Mouse (Mus musculus): ENCODE results near the gene Krtap16-3. TPM values are rescaled to one million over a fixed set of nuclear protein-coding genes. Genes with fewer than 3 reads are reported as not detected.

The Krtap16-3 gene
- not detected for total RNA-seq (2023)

DNA sequence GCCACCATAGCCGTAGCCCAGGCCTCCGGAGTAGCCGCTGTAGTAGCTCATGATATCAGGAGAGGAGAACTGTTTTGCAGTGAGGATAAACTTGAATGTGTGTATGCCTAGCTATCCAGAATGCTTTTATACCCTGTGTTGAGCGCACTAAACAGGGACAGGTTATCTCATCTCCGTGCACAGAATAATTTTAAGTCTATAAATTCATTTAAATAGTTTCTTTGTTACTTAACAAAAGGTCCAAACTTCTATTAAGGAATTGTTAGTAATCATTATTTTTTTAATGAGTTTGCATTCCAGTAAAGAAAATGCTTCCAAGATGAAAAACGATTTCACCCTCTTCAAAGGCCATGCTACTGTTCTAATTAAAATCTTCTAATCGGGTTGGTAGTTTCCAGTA lies at the start of gene Krtap16-3:
Gene Krtap16-3, minus strand, starts transcription at position 101 of the 400 bp plus-strand sequence.

DNA sequence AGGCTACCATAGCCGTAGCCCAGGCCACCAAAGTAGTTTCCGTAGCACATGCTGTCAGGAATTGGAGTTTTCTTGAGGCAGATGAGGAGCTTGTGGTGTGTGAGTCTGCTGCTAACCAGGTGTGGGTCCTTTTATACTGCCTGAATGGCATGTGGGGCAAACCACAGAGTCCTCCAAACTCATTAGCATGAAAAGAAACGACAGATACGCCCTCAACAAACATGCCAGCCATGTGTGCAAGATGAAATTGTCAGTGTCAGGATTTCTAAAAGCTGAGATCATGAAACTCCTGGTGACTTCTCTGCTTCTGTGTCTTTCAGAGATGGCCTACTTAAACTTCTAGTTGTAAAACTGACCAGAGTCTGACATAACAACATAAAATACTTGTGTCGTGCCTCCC lies 48.0 kb upstream of the Krtap16-3 start, which contains the start of gene Krtap22-2:
Gene Krtap22-2, minus strand, starts transcription at position 101 of the 400 bp plus-strand sequence.

DNA sequence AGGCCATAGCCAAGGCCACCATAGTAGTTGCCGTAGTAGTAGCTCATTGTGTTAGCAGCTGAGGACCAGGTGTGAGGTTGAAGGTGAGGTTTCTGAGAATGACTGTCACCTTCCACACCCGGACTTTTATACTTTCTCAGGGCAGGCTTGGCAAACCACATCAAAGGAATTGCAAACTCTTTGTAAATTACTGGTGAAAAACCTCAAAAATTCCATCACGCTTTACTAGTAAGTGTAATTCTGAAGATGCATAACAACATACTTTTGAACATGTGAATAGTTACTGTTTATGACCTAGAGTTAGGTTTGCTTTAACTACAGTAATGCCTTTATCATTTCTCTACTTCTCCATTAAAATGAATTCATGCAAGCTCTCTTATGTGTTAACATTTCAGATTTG lies 30.5 kb downstream of the Krtap16-3 start, which contains the start of gene Krtap19-9b:
Gene Krtap19-9b, minus strand, starts transcription at position 101 of the 400 bp plus-strand sequence.

Other genes starting within 250 kb of the Krtap16-3 start
- not detected for gene Krtap13-1, start 234.0 kb downstream of the Krtap16-3 start, total RNA-seq (2023)
- not detected for gene Krtap13, start 211.2 kb downstream of the Krtap16-3 start, total RNA-seq (2023)
- gene 2310034C09Rik, start 204.0 kb downstream of the Krtap16-3 start, total RNA-seq (2023): not detected
- not detected for gene 2310057N15Rik, start 188.7 kb downstream of the Krtap16-3 start, total RNA-seq (2023)
- not detected for gene Gm5965, start 185.0 kb downstream of the Krtap16-3 start, total RNA-seq (2023)
- not detected for gene Gm20741, start 150.7 kb downstream of the Krtap16-3 start, total RNA-seq (2023)
- not detected for gene Krtap15, start 142.7 kb downstream of the Krtap16-3 start, total RNA-seq (2023)
- gene Krtap14, start 136.7 kb downstream of the Krtap16-3 start, total RNA-seq (2023): not detected
- gene Krtap19-1, start 93.5 kb downstream of the Krtap16-3 start, total RNA-seq (2023): not detected
- gene Krtap19-2, start 88.6 kb downstream of the Krtap16-3 start, total RNA-seq (2023): not detected
- gene Krtap19-3, start 84.8 kb downstream of the Krtap16-3 start, total RNA-seq (2023): not detected
- gene Krtap19-4, start 77.8 kb downstream of the Krtap16-3 start, total RNA-seq (2023): not detected
- gene Krtap19-5, start 66.4 kb downstream of the Krtap16-3 start, total RNA-seq (2023): not detected
- gene Krtap19-9b, start 30.6 kb downstream of the Krtap16-3 start, total RNA-seq (2023): not detected
- not detected for gene Krtap22-2, start 47.9 kb upstream of the Krtap16-3 start, total RNA-seq (2023)
- gene Gm10229, start 52.4 kb upstream of the Krtap16-3 start, total RNA-seq (2023): not detected
- not detected for gene Krtap6-1, start 68.8 kb upstream of the Krtap16-3 start, total RNA-seq (2023)
- not detected for gene Gm10228, start 78.6 kb upstream of the Krtap16-3 start, total RNA-seq (2023)
- not detected for gene Krtap6-5, start 85.0 kb upstream of the Krtap16-3 start, total RNA-seq (2023)
- not detected for gene 1110025L11Rik, start 101.1 kb upstream of the Krtap16-3 start, total RNA-seq (2023)
- not detected for gene Krtap6-3, start 121.1 kb upstream of the Krtap16-3 start, total RNA-seq (2023)
- gene Gm6358, start 178.0 kb upstream of the Krtap16-3 start, total RNA-seq (2023): not detected
- gene Gm10061, start 188.2 kb upstream of the Krtap16-3 start, total RNA-seq (2023): not detected
- not detected for gene Gm9789, start 195.1 kb upstream of the Krtap16-3 start, total RNA-seq (2023)
- not detected for gene Gm7735, start 206.6 kb upstream of the Krtap16-3 start, total RNA-seq (2023)
- not detected for gene 1110057P08Rik, start 211.9 kb upstream of the Krtap16-3 start, total RNA-seq (2023)
- gene Krtap20-2, start 243.0 kb upstream of the Krtap16-3 start, total RNA-seq (2023): not detected

Measured in T-cell, adult 66 days (primary cell).